Mouse (Mus musculus): ENCODE data around the gene Tnfrsf9.

DNA sequence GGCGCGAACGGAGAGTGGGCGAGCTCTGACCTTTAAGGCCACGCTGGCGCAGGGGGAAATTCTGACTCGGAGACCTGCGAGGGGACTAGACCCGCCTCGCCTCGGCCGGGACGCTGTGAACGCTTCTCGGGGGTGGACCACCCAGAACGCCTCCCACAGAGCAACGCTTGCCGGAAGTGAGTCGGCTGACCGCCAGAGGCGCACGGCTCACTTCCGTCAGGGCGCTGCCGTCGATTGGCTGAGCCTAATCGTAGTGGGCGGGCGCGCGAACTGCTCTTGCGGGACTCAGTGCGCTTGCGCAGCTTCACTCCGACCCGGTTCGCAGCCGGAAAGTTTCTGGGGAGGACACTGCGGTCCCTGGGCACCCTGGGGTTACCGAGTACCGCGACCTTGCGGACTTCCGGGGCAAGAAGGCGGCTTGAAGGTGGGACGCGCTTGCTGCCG lies at the start of gene Tnfrsf9, which contains the start of gene Park7:
- TF ChIP-seq CTCF (IDR thresholded peaks at IDR 0.05; ENCODE audit: insufficient read depth, low read length) (no peak), POLR2A (IDR thresholded peaks at IDR 0.05; ENCODE audit: borderline replicate concordance, extremely low read depth, low read depth, low read length) (peak; percentile 94)

Measured in lung, adult 2 months (tissue).